Mouse (Mus musculus): ENCODE results near the gene Dstyk.

Gene Dstyk

GRCm38 (mm10) chr1:132509771-132510170 is 92.4 kb downstream of the Dstyk start:
- no peak for DNase-seq (ENCODE audit: extremely low read depth, low read depth, low spot score)

GRCm38 (mm10) chr1:132511521-132511920 is 94.2 kb downstream of the Dstyk start:
- DNase-seq (ENCODE audit: extremely low read depth, low read depth, low spot score): no peak

GRCm38 (mm10) chr1:132512106-132512505 is 94.8 kb downstream of the Dstyk start:
- DNase-seq (ENCODE audit: extremely low read depth, low read depth, low spot score): no peak

- no peak for DNase-seq (ENCODE audit: extremely low read depth, low read depth, low spot score)
Observed at GRCm38 (mm10) chr1:132515339-132515738, 98.0 kb downstream of the Dstyk start.

Measured in fat pad, adult 2 months (tissue).